Comparison of ENCODE assay signal across 11 mouse cellular contexts in the genomic region with DNA sequence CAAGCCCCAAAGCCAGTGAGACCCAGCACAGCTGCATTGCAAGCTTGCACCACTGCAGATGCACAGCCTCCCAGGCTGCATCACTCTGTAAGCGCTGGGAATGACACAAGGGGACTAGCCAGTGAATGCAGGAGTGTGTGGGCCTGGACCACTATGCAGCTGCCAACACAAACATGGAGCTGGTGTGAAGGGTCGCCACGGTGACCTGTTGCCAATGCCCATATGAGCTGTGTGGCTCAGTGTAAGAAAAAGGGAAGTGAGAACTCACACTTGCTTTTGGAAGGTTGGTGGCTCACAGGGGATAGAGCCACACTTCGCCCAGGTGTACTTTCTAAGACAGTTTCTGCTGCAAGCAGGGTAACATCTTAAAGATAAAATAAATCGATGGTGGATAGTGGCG.
DNase-seq lines count a peak whose midpoint lies in the region; ATAC-seq lines count a peak whose summit lies in the region.
"Had no signal": no experiment of that assay in that cellular context is flagged by ENCODE, and none has a peak within 500 bp of the region (broad histone marks: within the 10 kb centered on the region; RNA-seq: fewer than 3 reads in every experiment).

No protein-coding gene starts in this region.

- DNase-seq in kidney, adult 11 months, result peak; percentile 20
- DNase-seq in kidney, adult 9 months, result no peak
- DNase-seq in spleen, postnatal 36 days (ENCODE audit: low spot score in 2 of 2), result peak; percentile 45 to 46
- DNase-seq in spleen, adult 18-20 months, result no peak
- DNase-seq in frontal cortex, postnatal 36 days (ENCODE audit: low spot score in 2 of 2), result no peak
- DNase-seq: kidney, postnatal 36 days; right cerebral cortex, postnatal 4 days had no signal

- H3K27ac ChIP-seq in intestine, embryonic 16.5 days (ENCODE audit: low read length), result no peak overlapping the region
- H3K27ac ChIP-seq: macrophage had no signal

- WGBS in intestine, embryonic 16.5 days, result 93% methylated on average over 6 of the region's 6 CpGs

- H3K9me3 ChIP-seq in intestine, embryonic 16.5 days (ENCODE audit: control insufficient read depth, low read length), result no peaks in the 10 kb centered on the region

- H3K4me2 ChIP-seq in intestine, embryonic 16.5 days (ENCODE audit: low read depth, low read length), result no peak overlapping the region
- H3K4me2 ChIP-seq: liver, embryonic 11.5 days had no signal

- no peak overlapping the region for H3K4me3 ChIP-seq in intestine, embryonic 16.5 days (ENCODE audit: low read length)

- ATAC-seq in hematopoietic stem cell, adult 5-6 weeks (replicated peaks in 1 of 2; ENCODE audit: insufficient read depth in 1 of 2, low FRiP score in 2 of 2, low TSS enrichment in 1 of 2, low read depth in 1 of 2, poor library complexity in 2 of 2, severe bottlenecking in 2 of 2), result peak; percentile 25 to 44; a peak in 2 of 4 replicates
- ATAC-seq in intestine, embryonic 16.5 days, result no peak

- H3K9ac ChIP-seq in intestine, embryonic 16.5 days (ENCODE audit: low read depth, low read length), result no peak overlapping the region

- H3K36me3 ChIP-seq in intestine, embryonic 16.5 days (ENCODE audit: control insufficient read depth, insufficient read depth, low read length), result peaks cover 3% of the 10 kb centered on the region; the same call in 1 of the 2 replicates

- H3K4me1 ChIP-seq in intestine, embryonic 16.5 days (ENCODE audit: control insufficient read depth, insufficient read depth, low read length), result peaks cover 51% of the 10 kb centered on the region

- H3K27me3 ChIP-seq in intestine, embryonic 16.5 days (replicated peaks; ENCODE audit: control insufficient read depth, insufficient read depth, low read length), result no peaks in the 10 kb centered on the region

Comparison
In these comparisons a context has a peak if more than half of its experiments do, and no peak if none do; other contexts are left out.
1. DNase-seq: peak in kidney, adult 11 months (single experiment) and spleen, postnatal 36 days (2 of 2); none in kidney, adult 9 months (single experiment), spleen, adult 18-20 months (0 of 2) and frontal cortex, postnatal 36 days (0 of 2).